Mouse (Mus musculus) lung, adult 2 months (tissue): ENCODE data around the gene Shroom1. TPM values are rescaled to one million over a fixed set of nuclear protein-coding genes. Genes with fewer than 3 reads are reported as not detected.

Experiments
- DNase-seq: peaks from one replicate; pipeline ENCODE4 v3.0.0; 2022
- H3K4me1 ChIP-seq: fragments of 200-500 bp; 2 replicates; pipeline ENCODE4 v1.6.1; 2011; ENCODE audit warnings: low read length; ENCODE audit not compliant: control insufficient read depth, insufficient read depth
- H3K4me3 ChIP-seq: fragments of 200-500 bp; replicated peaks from 2 replicates; pipeline ENCODE3; 2011; ENCODE audit warnings: low read depth, mild to moderate bottlenecking, control low read depth, low read length; ENCODE audit errors: extremely low read depth
- CTCF ChIP-seq: fragments of 200-500 bp; IDR thresholded peaks from 2 replicates; pipeline ENCODE4 v1.5.1; 2011; ENCODE audit warnings: mild to moderate bottlenecking, low read length, control low read depth; ENCODE audit not compliant: insufficient read depth
- POLR2A ChIP-seq: fragments of 200-500 bp; IDR thresholded peaks from 2 replicates; pipeline ENCODE4 v1.6.1; 2011; ENCODE audit warnings: low read depth, mild to moderate bottlenecking, control low read depth, low read length, borderline replicate concordance; ENCODE audit errors: extremely low read depth
- WGBS: fragments of 180-500 bp; shearing (Covaris S2); methylation state at CpG from one replicate; pipeline ENCODE4 v1.1.7; 2018; 5-methylcytosine and 5-hydroxymethylcytosine counted together
- polyA plus RNA-seq: library from polyadenylated mRNA; depleted of rRNA; stranded (reverse); fragments of >200 nt; gene quantifications from 2 replicates; pipeline ENCODE4 v1.2.3, GENCODE M21; 2012

Shroom1 gene
- polyA plus RNA-seq, 1 experiment = 3.0 TPM

GRCm38 (mm10) chr11:53445562-53445961 is 11.4 kb upstream of the Shroom1 start:
- WGBS = 71% methylated on average over 13 of the region's 13 CpGs
- H3K4me1 ChIP-seq = no peaks in the 10 kb centered on the region
- TF ChIP-seq POLR2A = no peak
- TF ChIP-seq CTCF = no peak
- DNase-seq = no peak
- no peak overlapping the region for H3K4me3 ChIP-seq

- Histone ChIP-seq H3K4me3 (no peak overlapping the region), H3K4me1 (no peaks in the 10 kb centered on the region)
- no peak for DNase-seq
- TF ChIP-seq CTCF = no peak
- no peak for TF ChIP-seq POLR2A
- WGBS = 69% methylated on average over 13 of the region's 13 CpGs
Observed at GRCm38 (mm10) chr11:53446183-53446582, 10.8 kb upstream of the Shroom1 start.

- no peak for DNase-seq
- Histone ChIP-seq H3K4me1 (no peaks in the 10 kb centered on the region), H3K4me3 (no peak overlapping the region)
- 82% methylated on average over 8 of the region's 8 CpGs for WGBS
- no peak for TF ChIP-seq POLR2A
- no peak for TF ChIP-seq CTCF
Observed at GRCm38 (mm10) chr11:53447996-53448395, 9.0 kb upstream of the Shroom1 start.

GRCm38 (mm10) chr11:53448529-53448928 is 8.5 kb upstream of the Shroom1 start:
- H3K4me1 ChIP-seq = no peaks in the 10 kb centered on the region
- WGBS = 82% methylated on average over 1 of the region's 1 CpGs
- TF ChIP-seq CTCF (no peak), POLR2A (no peak)
- H3K4me3 ChIP-seq = no peak overlapping the region
- DNase-seq = no peak

GRCm38 (mm10) chr11:53450070-53450705 is 6.8 kb upstream of the Shroom1 start:
- Histone ChIP-seq H3K4me3 (no peak overlapping the region), H3K4me1 (no peaks in the 10 kb centered on the region)
- no peak for DNase-seq
- TF ChIP-seq CTCF = no peak
- no peak for TF ChIP-seq POLR2A
- WGBS = 15% methylated on average over 15 of the region's 15 CpGs

GRCm38 (mm10) chr11:53451361-53451760 is 5.6 kb upstream of the Shroom1 start:
- Histone ChIP-seq H3K4me1 (no peaks in the 10 kb centered on the region; the same call in 1 of the 2 replicates), H3K4me3 (no peak overlapping the region)
- TF ChIP-seq POLR2A = no peak
- no peak for TF ChIP-seq CTCF
- DNase-seq = no peak
- WGBS = 48% methylated on average over 2 of the region's 2 CpGs

GRCm38 (mm10) chr11:53452396-53452795 is 4.6 kb upstream of the Shroom1 start:
- TF ChIP-seq POLR2A = no peak
- TF ChIP-seq CTCF = no peak
- 95% methylated on average over 9 of the region's 9 CpGs for WGBS
- DNase-seq = no peak
- H3K4me3 ChIP-seq = no peak overlapping the region
- peaks cover under 1% of the 10 kb centered on the region; the same call in 1 of the 2 replicates for H3K4me1 ChIP-seq

- WGBS = 74% methylated on average over 5 of the region's 5 CpGs
- no peak for DNase-seq
- TF ChIP-seq POLR2A (no peak), CTCF (no peak)
Observed at GRCm38 (mm10) chr11:53453031-53453430, 4.0 kb upstream of the Shroom1 start.

GRCm38 (mm10) chr11:53457372-53457954 is 458 bp downstream of the Shroom1 start:
- DNase-seq = no peak
- Histone ChIP-seq H3K4me3 (peak overlapping the region; percentile 91), H3K4me1 (peaks cover 2% of the 10 kb centered on the region; the same call in 1 of the 2 replicates)
- TF ChIP-seq POLR2A (no peak), CTCF (peak; percentile 34; the same call in 1 of the 2 replicates)
- WGBS = 13% methylated on average over 29 of the region's 29 CpGs

More at GRCm38 (mm10) chr11:53453031-53453430, 4.0 kb upstream of the Shroom1 start:
- Histone ChIP-seq H3K4me1 (peaks cover 2% of the 10 kb centered on the region; the same call in 1 of the 2 replicates), H3K4me3 (no peak overlapping the region)

- DNase-seq = no peak
- TF ChIP-seq POLR2A (no peak), CTCF (no peak)
- peaks cover 2% of the 10 kb centered on the region for H3K4me1 ChIP-seq
- 69% methylated on average over 3 of the region's 3 CpGs for WGBS
- no peak overlapping the region for H3K4me3 ChIP-seq
Observed at GRCm38 (mm10) chr11:53458996-53459395, 2.0 kb downstream of the Shroom1 start.
